Mouse (Mus musculus) NIH3T3 (cell line): ENCODE results near the gene Fhit.

Source experiments
- DNase-seq: peaks from one replicate; pipeline ENCODE4 v3.0.0-alpha.2; 2012; ENCODE audit warnings: low read depth

Gene Fhit

GRCm38 (mm10) chr14:10345905-10346304, 815.9 kb downstream of the Fhit start:
- DNase-seq = no peak

GRCm38 (mm10) chr14:10344064-10344463, 817.8 kb downstream of the Fhit start:
- no peak for DNase-seq

- DNase-seq = no peak
These were observed 845.1 kb downstream of the Fhit start for GRCm38 (mm10) chr14:10316764-10317163.

GRCm38 (mm10) chr14:10312190-10312589, 849.6 kb downstream of the Fhit start:
- no peak for DNase-seq

GRCm38 (mm10) chr14:10305286-10305685, 856.5 kb downstream of the Fhit start:
- DNase-seq = no peak

- no peak for DNase-seq
These were observed 860.3 kb downstream of the Fhit start for GRCm38 (mm10) chr14:10301497-10301896.

GRCm38 (mm10) chr14:10300914-10301313, 860.9 kb downstream of the Fhit start:
- no peak for DNase-seq

GRCm38 (mm10) chr14:10299030-10299429, 862.8 kb downstream of the Fhit start:
- no peak for DNase-seq

- DNase-seq = no peak
These were observed 872.8 kb downstream of the Fhit start for GRCm38 (mm10) chr14:10289043-10289442.

GRCm38 (mm10) chr14:10286027-10286426, 875.8 kb downstream of the Fhit start:
- no peak for DNase-seq

- DNase-seq = no peak
These were observed 933.1 kb downstream of the Fhit start for GRCm38 (mm10) chr14:10228708-10229107.

- DNase-seq = no peak
These were observed 940.0 kb downstream of the Fhit start for GRCm38 (mm10) chr14:10221847-10222246.

- no peak for DNase-seq
These were observed 948.6 kb downstream of the Fhit start for GRCm38 (mm10) chr14:10213216-10213615.

GRCm38 (mm10) chr14:10211184-10211583, 950.7 kb downstream of the Fhit start:
- no peak for DNase-seq

- no peak for DNase-seq
These were observed 952.8 kb downstream of the Fhit start for GRCm38 (mm10) chr14:10209007-10209406.

GRCm38 (mm10) chr14:10205699-10206098, 956.1 kb downstream of the Fhit start:
- DNase-seq = no peak

- no peak for DNase-seq
These were observed 956.5 kb downstream of the Fhit start for GRCm38 (mm10) chr14:10205290-10205689.

- no peak for DNase-seq
These were observed 967.7 kb downstream of the Fhit start for GRCm38 (mm10) chr14:10194130-10194529.

GRCm38 (mm10) chr14:10171761-10172160, 990.1 kb downstream of the Fhit start:
- no peak for DNase-seq

- DNase-seq = no peak
These were observed 995.0 kb downstream of the Fhit start for GRCm38 (mm10) chr14:10166641-10167429.

GRCm38 (mm10) chr14:10149872-10150271, 1012.0 kb downstream of the Fhit start:
- no peak for DNase-seq

GRCm38 (mm10) chr14:10139311-10139710, 1022.5 kb downstream of the Fhit start:
- DNase-seq = no peak

- no peak for DNase-seq
These were observed 1028.0 kb downstream of the Fhit start for GRCm38 (mm10) chr14:10133873-10134272.

GRCm38 (mm10) chr14:10129675-10130074, 1032.2 kb downstream of the Fhit start:
- no peak for DNase-seq
